Mouse (Mus musculus) embryonic fibroblast, embryonic 13.5 days (primary cell): ENCODE data around the gene Gm9639. TPM values are rescaled to one million over a fixed set of nuclear protein-coding genes. Genes with fewer than 3 reads are reported as not detected.
"Not testable (repeated sequence)": the region's sequence is repeated elsewhere in the genome, so short reads cannot be mapped to it uniquely, and the experiment has no call there.

Experiments used
- H3K27ac ChIP-seq: 2 replicates; pipeline ENCODE4 v1.5.1; 2012; ENCODE audit warnings: low read length, control low read depth, inconsistent platforms; ENCODE audit not compliant: insufficient read depth
- H3K4me1 ChIP-seq: 2 replicates; pipeline ENCODE4 v1.6.1; 2011; ENCODE audit warnings: low read length; ENCODE audit not compliant: control insufficient read depth, insufficient read depth
- H3K4me3 ChIP-seq: 2 replicates; pipeline ENCODE4 v1.5.1; 2011; ENCODE audit warnings: mild to moderate bottlenecking, control low read depth, low read length; ENCODE audit not compliant: insufficient read depth
- CTCF ChIP-seq: IDR thresholded peaks from 2 replicates; pipeline ENCODE4 v1.5.1; 2011; ENCODE audit warnings: mild to moderate bottlenecking, control low read depth, low read length, moderate library complexity, borderline replicate concordance; ENCODE audit not compliant: insufficient read depth
- POLR2A ChIP-seq: IDR thresholded peaks from 2 replicates; pipeline ENCODE4 v1.6.1; 2011; ENCODE audit warnings: low read depth, mild to moderate bottlenecking, control low read depth, low read length, moderate library complexity
- polyA plus RNA-seq: library from polyadenylated mRNA; stranded (reverse); fragments of >200 nt; gene quantifications from 2 replicates; pipeline ENCODE4 v1.2.4, GENCODE M21; 2011; ENCODE audit warnings: low read depth; ENCODE audit not compliant: missing spikeins, insufficient read length

Gm9639 gene
- polyA plus RNA-seq, 1 experiment, result not detected

DNA sequence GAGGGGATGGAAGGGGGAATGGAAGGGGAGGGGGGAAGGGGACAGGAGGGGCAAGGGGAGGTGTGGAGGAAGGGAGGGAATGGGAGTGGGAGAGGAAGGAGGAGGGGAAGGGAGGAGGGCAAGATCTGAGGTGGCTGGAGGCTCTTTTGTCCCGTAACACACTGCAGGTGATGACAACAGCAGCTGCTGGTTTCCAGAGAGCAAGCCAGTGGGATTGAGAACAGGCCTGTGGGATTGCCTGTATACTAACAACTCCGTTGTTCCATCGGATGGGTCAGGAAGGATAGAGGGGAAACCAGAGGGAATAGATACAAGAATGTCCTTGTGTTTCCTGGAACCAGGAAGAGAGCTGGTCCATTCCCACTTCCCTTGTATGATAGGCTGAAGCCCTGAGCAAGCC, 2.8 kb upstream of the Gm9639 start:
- Histone ChIP-seq H3K4me1 (no peaks in the 10 kb centered on the region), H3K4me3 (no peak overlapping the region), H3K27ac (no peak overlapping the region)
- TF ChIP-seq CTCF (no peak), POLR2A (no peak)

DNA sequence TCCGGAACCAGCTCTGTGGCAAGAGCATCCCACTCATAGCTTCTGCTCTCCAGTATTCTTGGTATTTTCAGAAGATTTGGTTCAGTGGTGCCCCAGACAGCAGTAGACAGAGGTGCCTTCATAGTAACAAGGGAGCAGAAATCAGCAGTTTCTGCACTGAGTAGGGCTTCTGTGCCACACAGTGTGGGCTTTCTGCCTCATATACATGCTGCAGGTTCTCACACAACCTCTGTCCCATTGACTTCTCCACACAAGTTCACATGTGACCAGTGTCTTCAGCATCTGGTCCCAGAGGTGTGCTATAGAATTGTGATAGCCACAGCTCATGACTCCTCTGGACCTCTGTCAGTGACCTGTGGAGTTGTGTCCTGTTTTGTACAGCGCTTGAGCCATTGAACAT, 6.3 kb downstream of the Gm9639 start:
- Histone ChIP-seq H3K27ac (no peak overlapping the region), H3K4me1 (no peaks in the 10 kb centered on the region), H3K4me3 (no peak overlapping the region)
- no peak for TF ChIP-seq CTCF
- no peak for TF ChIP-seq POLR2A

DNA sequence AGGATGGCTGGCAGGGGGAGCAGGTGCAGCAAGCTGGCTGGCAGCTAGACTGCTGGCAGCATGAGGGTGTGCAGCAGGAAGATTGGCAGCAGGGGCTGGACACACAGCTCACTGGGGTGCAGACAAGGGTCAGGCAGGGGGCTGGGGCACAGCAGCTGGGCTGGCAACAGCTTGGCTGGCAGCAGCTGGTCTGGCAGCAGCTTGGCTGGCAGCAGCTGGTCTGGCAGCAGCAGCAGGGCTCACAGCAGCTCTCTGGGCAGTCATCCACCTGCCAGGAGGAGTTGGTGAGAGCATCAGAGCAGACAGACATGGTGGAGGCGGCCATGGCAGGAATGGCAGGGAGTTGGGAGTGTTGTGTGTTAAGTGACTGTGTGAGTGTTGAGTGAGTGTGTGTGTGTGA, 7.0 kb downstream of the Gm9639 start, which contains the start of gene Gm7137:
TSS of gene Gm7137 (minus strand) at position 325 of the 400 bp plus-strand sequence.
- not testable (repeated sequence) for H3K27ac ChIP-seq, H3K4me3 ChIP-seq, H3K4me1 ChIP-seq

DNA sequence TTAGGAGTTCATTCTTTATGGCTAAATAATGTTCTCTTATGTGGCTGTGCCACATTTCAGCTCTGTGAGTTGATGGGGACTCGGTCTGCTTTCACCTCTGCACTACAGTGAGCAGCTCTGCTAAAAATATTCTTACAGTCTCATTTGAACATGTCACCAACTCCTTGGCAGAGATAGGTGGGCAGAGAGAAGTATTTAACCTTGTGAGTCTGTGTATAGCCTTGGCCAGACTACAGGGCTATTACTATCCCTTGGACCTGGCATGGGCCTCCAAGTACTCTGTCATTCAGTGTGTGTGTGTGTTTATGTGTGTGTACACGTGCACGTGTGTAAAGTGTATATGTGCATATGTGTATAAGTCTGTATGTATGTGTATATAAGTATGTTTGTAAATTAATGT, 11.5 kb downstream of the Gm9639 start:
- H3K4me1 ChIP-seq, H3K4me3 ChIP-seq, H3K27ac ChIP-seq: not testable (repeated sequence)

DNA sequence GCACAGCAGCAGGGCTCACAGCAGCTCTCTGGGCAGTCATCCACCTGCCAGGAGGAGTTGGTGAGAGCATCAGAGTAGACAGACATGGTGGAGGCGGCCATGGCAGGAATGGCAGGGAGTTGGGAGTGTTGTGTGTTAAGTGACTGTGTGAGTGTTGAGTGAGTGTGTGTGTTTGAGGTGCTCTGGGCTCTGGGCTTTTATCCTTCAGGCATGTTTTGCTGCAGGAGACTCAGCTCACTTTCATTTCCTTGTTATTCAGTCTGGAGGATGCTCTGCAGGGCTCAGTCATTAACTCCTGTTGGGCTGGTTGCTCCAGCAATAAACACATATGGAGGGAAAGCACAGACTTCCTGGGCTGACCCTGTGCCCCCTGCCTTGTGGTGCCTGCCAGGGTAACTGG, 12.4 kb downstream of the Gm9639 start, which contains the start of gene Gm3250:
TSS of gene Gm3250 (minus strand) at position 101 of the 400 bp plus-strand sequence.
- H3K27ac ChIP-seq, H3K4me1 ChIP-seq, H3K4me3 ChIP-seq: not testable (repeated sequence)

DNA sequence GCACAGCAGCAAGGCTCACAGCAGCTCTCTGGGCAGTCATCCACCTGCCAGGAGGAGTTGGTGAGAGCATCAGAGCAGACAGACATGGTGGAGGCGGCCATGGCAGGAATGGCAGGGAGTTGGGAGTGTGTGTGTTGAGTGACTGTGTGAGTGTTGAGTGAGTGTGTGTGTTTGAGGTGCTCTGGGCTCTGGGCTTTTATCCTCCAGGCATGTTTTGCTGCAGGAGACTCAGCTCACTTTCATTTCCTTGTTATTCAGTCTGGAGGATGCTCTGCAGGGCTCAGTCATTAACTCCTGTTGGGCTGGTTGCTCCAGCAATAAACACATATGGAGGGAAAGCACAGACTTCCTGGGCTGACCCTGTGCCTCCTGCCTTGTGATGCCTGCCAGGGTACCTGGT, 18.0 kb downstream of the Gm9639 start, which contains the start of gene Gm7138:
TSS of gene Gm7138 (minus strand) at position 101 of the 400 bp plus-strand sequence.
- not testable (repeated sequence) for H3K4me3 ChIP-seq

DNA sequence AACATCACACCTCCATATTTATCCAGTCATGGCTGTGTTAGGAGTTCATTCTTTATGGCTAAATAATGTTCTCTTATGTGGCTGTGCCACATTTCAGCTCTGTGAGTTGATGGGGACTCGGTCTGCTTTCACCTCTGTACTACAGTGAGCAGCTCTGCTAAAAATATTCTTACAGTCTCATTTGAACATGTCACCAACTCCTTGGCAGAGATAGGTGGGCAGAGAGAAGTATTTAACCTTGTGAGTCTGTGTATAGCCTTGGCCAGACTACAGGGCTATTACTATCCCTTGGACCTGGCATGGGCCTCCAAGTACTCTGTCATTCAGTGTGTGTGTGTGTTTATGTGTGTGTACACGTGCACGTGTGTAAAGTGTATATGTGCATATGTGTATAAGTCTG, 22.7 kb downstream of the Gm9639 start:
- not testable (repeated sequence) for H3K4me1 ChIP-seq, H3K27ac ChIP-seq, H3K4me3 ChIP-seq

More for the DNA sequence above, 18.0 kb downstream of the Gm9639 start, which contains the start of gene Gm7138:
- not testable (repeated sequence) for H3K4me1 ChIP-seq, H3K27ac ChIP-seq

DNA sequence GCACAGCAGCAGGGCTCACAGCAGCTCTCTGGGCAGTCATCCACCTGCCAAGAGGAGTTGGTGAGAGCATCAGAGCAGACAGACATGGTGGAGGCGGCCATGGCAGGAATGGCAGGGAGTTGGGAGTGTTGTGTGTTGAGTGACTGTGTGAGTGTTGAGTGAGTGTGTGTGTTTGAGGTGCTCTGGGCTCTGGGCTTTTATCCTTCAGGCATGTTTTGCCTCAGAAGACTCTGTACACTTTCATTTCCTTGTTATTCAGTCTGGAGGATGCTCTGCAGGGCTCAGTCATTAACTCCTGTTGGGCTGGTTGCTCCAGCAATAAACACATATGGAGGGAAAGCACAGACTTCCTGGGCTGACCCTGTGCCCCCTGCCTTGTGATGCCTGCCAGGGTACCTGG, 23.7 kb downstream of the Gm9639 start, which contains the start of gene Gm3238:
TSS of gene Gm3238 (minus strand) at position 101 of the 400 bp plus-strand sequence.
- H3K27ac ChIP-seq, H3K4me1 ChIP-seq, H3K4me3 ChIP-seq: not testable (repeated sequence)

DNA sequence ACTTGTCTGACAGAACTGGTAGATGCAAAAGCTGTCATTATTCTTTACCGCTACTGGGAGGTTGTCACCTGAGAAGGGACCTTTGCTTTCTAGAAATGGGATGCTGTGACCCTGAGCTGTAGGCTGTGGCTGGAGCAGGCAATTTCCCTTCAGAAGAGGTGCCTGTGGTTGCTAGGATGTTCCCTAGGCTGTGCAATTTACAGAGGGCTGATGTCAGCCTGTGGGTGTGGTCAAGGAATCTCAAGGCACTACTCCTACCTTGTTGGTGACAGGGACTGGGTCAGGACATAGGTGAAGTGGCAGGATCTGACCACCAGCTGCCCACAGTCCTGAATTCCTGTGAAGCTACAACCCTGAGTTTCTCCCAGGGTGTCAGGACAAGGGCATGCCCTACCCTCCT, 25.1 kb downstream of the Gm9639 start:
- no peaks in the 10 kb centered on the region for H3K4me1 ChIP-seq
- H3K4me3 ChIP-seq, result no peak overlapping the region
- TF ChIP-seq POLR2A (no peak), CTCF (no peak)
- no peak overlapping the region for H3K27ac ChIP-seq

DNA sequence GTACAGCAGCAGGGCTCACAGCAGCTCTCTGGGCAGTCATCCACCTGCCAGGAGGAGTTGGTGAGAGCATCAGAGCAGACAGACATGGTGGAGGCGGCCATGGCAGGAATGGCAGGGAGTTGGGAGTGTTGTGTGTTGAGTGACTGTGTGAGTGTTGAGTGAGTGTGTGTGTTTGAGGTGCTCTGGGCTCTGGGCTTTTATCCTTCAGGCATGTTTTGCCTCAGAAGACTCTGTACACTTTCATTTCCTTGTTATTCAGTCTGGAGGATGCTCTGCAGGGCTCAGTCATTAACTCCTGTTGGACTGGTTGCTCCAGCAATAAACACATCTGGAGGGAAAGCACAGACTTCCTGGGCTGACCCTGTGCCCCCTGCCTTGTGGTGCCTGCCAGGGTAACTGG, 35.3 kb downstream of the Gm9639 start, which contains the start of gene Gm3233:
TSS of gene Gm3233 (minus strand) at position 101 of the 400 bp plus-strand sequence.
- not testable (repeated sequence) for H3K4me3 ChIP-seq, H3K27ac ChIP-seq, H3K4me1 ChIP-seq

DNA sequence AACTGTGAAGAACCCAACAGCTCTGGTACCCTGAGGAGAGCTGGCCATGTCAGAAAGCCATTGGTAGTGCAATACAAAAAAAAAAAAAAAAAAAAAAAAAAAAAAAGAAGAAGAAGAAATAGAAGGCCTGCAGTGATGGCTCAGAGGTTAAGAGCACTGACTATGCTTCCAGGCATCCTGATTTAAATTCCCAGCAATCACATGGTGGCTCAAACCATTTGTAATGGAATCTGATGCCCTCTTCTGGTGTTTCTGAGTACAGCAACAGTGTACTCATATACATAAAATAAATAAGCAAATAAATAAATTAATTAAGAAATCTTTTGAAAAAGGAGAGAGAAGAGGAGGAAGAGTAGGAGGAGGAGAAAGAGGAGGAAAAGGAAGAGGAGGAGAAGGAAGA, 41.4 kb downstream of the Gm9639 start:
- Histone ChIP-seq H3K27ac (no peak overlapping the region), H3K4me3 (no peak overlapping the region), H3K4me1 (no peaks in the 10 kb centered on the region)
- TF ChIP-seq POLR2A (no peak), CTCF (no peak)

DNA sequence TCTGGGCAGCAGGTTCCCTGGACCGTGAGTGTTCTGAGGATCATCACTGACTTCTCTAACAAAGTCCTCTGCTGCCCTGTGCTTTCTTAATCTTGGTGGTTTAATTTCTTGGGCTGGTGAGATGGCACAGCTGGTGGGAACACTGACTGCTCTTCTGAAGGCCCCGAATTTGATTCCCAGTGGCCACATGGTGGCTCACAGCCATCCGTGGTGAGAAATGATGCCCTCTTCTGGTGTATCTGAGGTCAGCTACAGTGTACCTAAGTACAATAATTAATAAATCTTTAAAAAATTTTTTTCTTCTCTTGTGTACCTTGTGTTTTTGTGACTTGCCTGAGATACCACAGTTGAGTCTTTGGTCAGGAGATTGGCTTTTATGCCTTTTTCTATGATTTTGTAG, 42.6 kb downstream of the Gm9639 start:
- not testable (repeated sequence) for H3K27ac ChIP-seq, H3K4me3 ChIP-seq, H3K4me1 ChIP-seq

DNA sequence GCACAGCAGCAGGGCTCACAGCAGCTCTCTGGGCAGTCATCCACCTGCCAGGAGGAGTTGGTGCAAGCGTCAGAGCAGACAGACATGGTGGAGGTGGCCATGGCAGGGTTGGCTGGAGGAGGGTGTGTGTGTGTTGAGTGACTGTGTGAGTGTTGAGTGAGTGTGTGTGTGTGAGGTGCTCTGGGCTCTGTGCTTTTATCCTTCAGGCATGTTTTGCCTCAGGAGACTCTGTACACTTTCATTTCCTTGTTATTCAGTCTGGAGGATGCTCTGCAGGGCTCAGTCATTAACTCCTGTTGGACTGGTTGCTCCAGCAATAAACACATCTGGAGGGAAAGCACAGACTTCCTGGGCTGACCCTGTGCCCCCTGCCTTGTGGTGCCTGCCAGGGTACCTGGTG, 43.6 kb downstream of the Gm9639 start, which contains the start of gene Gm9736:
TSS of gene Gm9736 (minus strand) at position 101 of the 400 bp plus-strand sequence.
- not testable (repeated sequence) for H3K4me3 ChIP-seq, H3K27ac ChIP-seq, H3K4me1 ChIP-seq

DNA sequence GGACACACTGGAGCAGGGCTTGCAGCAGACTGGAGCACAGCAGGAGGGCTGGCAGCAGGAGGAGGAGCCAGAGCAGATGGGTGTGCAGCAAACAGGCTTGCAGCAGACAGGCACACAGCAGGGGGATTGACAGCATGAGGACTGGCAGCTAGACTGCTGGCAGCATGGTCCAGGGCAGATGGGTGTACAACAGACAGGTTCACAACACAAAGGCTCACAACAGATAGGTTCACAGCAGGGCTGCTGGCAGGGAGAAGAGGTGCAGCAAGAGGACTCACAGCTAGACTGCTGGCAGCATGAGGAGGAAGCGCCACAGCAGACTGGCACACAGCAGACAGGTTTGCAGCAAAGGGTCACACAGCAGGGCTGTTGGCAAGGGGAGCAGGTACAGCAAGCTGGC, 44.2 kb downstream of the Gm9639 start:
- not testable (repeated sequence) for H3K4me3 ChIP-seq, H3K4me1 ChIP-seq, H3K27ac ChIP-seq
